Mouse (Mus musculus) urinary bladder, adult 2 months (tissue): Measurements from ENCODE around the gene Stk25. TPM values are rescaled to one million over a fixed set of nuclear protein-coding genes. Genes with fewer than 3 reads are reported as not detected.
"Not testable (repeated sequence)": the region's sequence is repeated elsewhere in the genome, so short reads cannot be mapped to it uniquely, and the experiment has no call there.

ENCODE experiments used
- DNase-seq: peaks from one replicate; pipeline ENCODE4 v3.0.0; 2022; ENCODE audit warnings: low spot score
- polyA plus RNA-seq: library from polyadenylated mRNA; depleted of rRNA; stranded (reverse); fragments of >200 nt; gene quantifications from 2 replicates; pipeline ENCODE4 v1.2.3, GENCODE M21; 2012; rRNA removed

The Stk25 gene
- polyA plus RNA-seq, result 141 and 169 TPM in 2 replicates

DNA sequence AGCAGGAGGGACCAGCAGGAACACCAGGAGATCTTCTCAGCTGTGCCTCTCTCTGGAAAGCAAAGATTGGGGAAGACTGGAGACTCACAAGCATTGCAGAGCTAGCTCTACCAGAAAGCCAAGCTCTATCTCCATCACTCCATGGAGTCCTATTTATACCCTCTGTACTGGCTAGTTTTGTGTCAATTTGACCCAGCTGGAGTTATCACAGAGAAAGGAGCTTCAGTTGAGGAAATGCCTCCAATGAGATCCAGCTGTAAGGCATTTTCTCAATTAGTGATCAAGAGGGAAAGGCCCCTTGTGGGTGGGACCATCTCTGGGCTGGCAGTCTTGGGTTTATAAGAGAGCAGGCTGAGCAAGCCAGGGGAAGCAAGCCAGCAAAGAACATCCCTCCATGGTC is at the start of gene Stk25:
Stk25 (minus strand) TSS at position 101 of the 400 bp plus-strand sequence.
- DNase-seq, result not testable (repeated sequence)

GRCm38 (mm10) chr1:93705389-93705788 is 46.9 kb upstream of the Stk25 start:
- no peak for DNase-seq

DNA sequence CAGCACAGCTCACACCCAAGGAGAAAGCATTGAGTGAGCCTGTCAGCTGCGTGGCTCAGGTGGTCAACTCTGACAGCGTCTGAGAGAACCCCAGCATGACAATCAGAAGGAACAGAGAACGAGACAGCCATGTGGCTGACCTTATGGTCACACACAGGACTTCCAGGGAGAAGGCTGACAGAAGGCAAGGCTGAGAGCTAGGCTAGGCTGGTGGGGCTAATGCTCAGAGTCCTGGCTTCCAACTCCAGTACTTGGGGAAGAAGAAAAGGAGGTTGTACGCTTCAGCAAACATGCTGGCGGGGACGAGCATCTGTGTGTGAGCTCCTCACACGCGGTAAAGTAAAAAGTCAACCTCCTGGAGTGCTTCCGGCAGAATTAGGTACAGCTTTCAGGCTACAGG is 45.9 kb upstream of the Stk25 start:
- DNase-seq, result no peak

GRCm38 (mm10) chr1:93703472-93704048 is 45.1 kb upstream of the Stk25 start:
- no peak for DNase-seq

DNA sequence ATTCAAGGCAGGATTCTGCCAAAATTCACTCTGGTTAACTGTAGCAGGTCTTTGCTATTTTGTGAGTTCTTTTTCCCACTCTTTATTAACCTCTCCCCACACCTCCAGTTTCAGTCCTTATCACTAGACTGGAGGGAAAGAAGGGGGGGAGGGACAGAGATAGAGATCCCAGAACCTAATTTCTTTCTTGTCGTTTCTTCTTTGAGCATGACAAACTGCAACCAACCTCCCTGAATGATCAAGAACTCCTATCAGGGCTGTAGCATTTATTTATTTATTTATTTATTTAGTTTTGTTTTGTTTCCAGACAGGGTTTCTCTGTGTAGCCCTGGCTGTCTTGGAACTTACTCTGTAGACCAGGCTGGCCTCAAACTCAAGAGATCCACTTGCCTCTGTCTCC is 43.6 kb upstream of the Stk25 start:
- no peak for DNase-seq

DNA sequence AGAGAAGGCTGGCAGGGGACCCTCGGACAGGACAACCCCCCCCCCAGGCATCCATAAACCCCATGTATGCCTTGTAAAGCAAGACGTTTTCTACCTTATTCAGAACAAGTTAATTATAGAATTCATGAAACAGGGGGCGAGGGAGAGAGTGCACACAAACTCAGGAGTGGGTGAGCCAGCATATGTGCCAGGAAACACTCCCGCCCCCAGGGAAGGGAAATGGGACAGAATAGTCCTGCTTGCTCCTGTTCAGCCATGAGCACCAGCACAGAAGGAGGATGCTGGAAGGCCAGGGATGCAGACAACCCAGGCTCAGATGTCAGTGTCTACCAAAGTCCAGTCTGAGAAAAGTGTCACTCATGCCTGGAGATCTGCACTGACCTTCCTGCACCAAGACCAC is 40.7 kb upstream of the Stk25 start:
- DNase-seq, result no peak

DNA sequence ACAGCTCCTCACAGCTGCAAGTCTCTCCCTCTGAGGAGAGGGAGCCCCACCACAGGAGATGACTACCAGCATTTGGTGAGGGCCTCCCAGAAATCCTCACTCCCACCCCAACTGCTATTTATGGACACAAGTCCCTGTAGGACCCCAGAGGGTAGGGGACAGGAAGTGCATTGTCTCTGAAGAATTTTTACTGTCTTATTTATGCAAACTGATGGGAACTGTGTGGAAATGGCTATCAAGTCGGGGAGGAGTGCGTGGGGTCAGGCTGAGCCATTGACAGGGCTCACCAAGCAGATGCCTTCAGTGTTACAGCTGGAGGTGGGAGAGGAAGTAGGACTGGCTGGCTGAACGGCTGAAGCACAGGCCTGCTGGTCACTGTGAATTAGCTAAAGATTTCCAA is 38.9 kb upstream of the Stk25 start:
- no peak for DNase-seq

DNA sequence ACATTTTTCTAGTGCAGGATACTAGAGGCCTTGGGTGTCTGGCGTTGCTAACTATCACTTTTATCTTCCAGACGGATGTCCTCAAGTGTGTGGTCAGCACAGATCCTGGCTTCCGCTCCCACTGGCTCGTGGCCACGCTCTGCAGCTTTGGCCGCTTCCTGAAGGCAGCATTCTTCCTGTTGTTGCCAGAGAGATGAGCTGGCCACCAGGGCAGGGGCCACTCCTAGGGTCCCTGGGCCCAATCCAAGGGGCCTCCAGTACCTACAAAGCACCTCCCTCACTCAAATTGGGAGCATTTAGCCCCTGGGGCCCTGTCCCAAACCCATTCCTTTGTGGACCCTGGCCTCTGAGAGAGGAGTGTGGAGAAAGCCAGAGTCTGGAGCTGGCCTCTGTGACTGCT is 36.5 kb upstream of the Stk25 start:
- no peak for DNase-seq

GRCm38 (mm10) chr1:93693943-93694342 is 35.5 kb upstream of the Stk25 start:
- no peak for DNase-seq

- DNase-seq, result no peak
Measured at GRCm38 (mm10) chr1:93693502-93693901, 35.0 kb upstream of the Stk25 start.

DNA sequence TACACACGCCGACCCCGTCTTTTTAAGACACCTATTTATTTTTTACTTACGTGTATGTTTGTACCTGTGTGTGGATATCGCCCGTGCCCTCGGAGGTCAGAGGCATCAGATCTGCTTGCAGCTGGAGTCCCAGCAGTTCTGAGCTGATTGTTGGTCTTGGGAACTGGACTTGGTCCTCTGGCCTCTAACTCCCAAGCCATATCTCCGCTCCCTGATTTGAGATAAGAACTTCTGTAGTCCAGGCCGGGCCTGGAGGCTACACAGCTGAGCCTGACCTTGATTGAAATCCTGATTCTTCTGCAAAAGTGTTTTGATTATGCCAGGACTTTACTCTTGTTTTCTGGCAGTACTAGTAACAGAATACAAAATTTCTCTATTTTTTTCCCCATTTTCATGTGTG is 34.3 kb upstream of the Stk25 start:
- DNase-seq, result no peak

DNA sequence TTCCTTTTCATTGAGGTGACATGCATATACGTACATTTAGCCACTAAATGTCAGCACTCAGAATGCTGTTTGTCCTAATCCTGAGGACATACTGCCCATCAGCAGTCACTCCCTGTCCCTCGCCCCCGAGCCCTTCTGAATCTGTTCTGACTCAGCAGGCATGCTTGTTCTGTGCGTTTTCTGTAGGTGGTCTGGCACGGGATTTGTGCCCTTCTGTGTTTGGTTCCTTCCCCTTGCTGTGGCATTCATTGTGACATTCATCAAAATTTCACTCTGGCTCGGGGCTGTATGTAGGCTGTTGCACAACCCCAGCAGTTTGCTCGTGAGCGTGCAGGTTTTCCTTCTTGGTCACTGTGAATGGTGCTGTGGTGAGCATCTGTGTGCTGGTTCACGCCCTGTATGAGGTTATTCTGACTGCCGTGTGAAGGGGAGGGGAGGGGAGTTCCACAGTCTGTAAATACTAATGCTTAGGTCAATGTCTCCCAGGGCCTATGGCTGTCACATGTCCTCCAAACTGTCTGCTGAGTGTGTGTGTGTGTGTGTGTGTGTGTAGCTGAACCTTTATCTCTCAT is 33.4 kb upstream of the Stk25 start:
- no peak for DNase-seq

DNA sequence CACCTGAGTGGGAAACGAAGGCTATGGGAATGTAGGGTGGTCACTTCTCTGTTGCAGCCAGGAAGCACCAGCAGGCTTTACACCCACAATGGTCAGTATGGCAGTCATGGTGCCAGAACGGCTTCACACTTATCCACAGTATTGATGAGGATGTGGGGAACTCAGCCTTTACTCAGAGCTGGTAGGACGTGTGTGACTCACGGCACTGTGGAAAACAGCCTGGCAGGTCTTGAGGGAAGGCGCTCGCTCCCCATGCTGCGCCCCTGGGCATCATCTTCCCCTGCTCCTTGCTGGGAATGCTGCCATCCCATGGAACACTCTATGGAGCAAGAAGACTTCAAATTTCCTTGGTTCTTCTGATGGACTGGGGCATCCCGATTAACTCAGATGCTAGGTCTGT is 32.6 kb upstream of the Stk25 start:
- no peak for DNase-seq

- DNase-seq, result no peak
Measured at GRCm38 (mm10) chr1:93689901-93690496, 31.5 kb upstream of the Stk25 start.

DNA sequence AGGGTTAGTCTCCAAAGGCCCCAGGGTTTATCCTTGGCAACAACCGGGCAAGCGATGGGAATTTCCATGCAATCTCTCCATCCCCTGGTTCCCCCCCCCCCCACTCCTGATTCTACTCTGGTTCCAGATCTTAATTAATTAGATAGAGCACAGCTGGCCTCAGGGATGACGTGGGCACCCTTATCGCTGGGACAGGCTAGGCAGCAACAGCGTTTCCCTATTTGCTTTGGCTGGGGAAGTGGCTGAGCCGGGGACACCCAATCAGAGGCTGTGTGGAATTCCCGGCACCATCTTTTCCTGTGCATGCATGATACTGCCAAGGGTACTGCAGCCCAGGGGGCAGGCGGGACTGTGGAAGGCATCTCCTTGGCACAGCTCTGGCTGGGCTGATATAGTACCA is 29.7 kb upstream of the Stk25 start:
- DNase-seq, result no peak

DNA sequence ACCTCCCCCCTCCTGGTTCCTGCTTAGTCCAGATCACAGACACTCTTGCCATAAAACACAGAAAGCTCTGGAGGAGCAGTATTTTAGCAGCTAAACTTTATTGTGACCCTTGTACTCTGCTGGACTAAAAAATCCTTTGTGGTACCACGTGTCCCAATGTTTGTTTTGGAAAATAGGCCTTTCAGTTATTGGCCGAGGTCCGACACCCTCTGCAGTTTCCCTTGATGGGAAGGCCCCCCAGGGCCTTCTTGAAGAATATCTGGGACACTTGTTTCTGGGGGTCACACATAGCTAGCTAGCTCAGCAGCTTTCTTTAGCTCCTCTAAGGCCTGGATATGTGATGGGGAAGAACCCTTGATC is 28.5 kb upstream of the Stk25 start:
- DNase-seq, result no peak

- DNase-seq, result peak; percentile 54
Measured at GRCm38 (mm10) chr1:93686245-93686960, 27.9 kb upstream of the Stk25 start.

- peak; percentile 73 for DNase-seq
Measured at GRCm38 (mm10) chr1:93685401-93686244, 27.2 kb upstream of the Stk25 start, which contains the start of gene Bok. Bok (plus strand) TSS chr1:93685660.

DNA sequence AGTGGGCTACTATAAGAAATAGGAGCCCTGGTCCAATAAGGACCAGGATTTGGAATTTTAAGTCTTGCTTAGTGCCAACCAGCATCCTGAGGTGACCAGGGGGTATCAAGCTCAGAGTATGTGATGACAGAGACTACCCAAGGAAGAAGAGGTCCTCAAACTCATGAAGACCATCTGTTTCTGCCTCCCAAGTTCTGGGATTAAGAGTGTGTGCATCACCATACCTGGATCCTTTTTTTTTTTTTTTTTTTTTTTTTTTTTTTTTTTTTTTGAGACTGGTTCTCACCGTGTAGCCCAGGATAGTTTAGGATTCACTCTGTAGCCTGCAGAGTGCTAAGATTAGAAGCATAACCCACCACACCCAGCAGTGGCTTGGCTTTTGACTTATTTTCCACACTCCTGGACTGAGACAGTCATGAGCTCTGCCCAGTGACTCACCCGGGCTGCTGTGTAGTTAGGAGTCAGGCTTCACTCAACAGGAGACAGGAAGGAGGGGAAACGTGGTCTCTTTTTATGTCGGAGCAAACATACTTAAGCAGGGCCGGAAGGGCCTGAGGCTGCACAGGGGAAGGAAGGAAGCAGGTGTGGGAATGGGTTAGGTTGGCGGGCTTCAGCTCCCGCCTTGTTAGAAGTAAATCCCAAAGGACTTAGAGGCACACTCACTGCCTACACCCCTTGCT is 21.6 kb upstream of the Stk25 start:
- DNase-seq, result no peak

- DNase-seq, result no peak
Measured at GRCm38 (mm10) chr1:93678386-93678785, 19.9 kb upstream of the Stk25 start.

DNA sequence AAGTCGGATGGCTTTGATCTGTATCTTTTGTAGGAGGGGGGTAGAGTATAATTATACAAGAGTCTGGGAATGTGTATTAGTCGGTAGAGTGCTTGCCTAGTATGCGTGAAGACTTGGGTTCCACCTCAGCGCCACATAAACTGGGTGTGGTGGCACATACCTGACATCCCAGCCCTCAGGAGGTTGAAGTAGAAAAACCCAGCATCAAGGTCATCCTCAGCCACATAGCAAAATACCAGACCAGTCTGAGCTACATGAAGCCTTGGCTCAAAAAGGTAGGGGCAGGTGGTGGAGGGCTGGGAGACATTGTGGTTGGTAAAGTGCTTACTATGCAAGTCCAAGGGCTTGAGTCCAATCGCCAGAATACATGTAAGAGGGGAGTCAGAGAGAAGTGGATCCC is 14.2 kb upstream of the Stk25 start:
- no peak for DNase-seq

DNA sequence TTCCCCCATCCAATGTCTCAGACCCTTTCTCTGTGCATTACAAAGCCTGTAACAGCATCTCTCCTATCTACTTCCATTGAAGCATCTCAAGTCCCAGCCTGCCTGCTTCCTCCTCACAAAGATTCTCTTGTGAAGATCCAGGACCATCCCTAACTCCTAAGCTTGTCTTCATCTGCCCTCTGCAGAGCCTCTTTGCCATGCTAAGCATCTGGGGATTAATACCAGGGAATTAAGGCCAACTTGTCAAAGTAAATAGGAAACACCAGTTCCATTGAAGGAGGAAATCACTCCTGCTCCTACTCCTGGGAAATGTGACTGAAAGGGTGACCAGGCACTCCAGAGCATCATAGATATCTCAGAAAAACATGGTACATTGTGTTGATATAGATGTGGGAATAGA is 11.5 kb upstream of the Stk25 start:
- DNase-seq, result no peak
